Mouse (Mus musculus): ENCODE data around the gene Smarcad1. TPM values are rescaled to one million over a fixed set of nuclear protein-coding genes. Genes with fewer than 3 reads are reported as not detected.
"Not testable (repeated sequence)": the region's sequence is repeated elsewhere in the genome, so short reads cannot be mapped to it uniquely, and the experiment has no call there.

The Smarcad1 gene
- total RNA-seq (2022), result 10 to 100 TPM; 29.3 to 38.9 (median 33.6) TPM

DNA sequence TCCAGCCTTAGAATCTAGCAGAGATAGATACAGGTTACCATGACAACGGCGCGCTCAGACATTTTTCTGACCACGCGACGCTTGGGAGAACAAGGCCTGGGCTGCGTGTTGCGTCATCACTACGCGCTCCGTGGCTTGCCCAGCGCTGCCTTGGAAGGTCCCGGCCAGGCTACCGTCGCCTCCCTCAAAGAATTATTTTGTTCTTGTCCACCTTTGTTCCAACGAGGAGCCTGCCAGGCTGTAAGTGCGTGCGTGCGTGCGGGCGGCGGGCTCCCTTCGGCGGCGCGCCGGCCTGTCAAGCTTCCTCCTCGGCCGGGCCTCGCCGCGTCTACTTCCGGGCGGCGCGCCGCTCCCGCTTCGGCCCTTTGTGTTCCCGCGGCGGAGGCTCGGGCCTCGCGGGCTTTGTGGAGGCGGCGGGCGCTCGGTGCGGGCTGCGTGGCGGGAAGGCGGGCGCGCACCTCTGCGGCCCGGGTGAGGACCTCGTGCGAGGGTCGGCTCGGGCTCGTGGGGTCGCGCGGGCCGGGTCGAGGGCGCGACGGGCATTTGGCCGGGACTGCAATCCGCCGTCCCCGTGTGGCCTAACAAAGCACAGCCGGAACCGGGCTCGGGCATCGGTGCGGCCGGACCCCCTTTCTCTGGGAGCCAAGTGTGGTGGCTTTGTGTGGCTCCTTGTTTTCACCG lies at the start of gene Smarcad1:
TSS of gene Smarcad1 (plus strand) at position 93 of the 681 bp plus-strand sequence.
- peak; percentile 88 to 95 for DNase-seq (ENCODE audit: low spot score in 2 of 2)

DNA sequence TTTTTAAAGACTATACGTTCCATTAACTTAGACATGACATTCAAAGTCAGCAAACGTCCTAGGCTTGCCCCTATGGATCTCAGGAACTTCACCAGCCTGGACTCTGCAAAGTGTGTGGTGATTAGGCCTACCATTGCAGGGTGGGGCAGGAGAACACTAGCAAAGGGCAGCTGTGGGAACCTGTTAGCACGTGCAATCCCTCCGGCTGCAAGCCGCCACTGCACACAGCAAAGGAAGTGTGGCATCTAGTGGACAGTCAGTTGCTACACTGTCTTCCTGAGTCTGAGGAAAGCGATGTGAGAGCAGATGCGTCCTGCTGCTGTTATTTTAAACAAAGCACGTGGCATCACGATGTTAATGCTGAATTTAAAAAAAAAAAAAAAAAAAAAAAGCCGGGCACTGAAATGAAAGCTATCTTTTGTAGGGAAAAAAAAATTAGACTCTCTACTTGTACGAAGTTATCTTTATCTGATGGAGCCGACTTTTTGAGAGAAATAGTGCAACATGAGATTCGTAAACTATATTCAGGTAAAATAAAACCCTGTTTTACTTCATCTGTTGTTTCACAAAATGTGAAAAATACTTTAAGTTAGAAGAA lies 45.5 kb upstream of the Smarcad1 start:
- DNase-seq (ENCODE audit: low spot score in 2 of 2), result peak in 1 of 2 experiments; percentile 1

DNA sequence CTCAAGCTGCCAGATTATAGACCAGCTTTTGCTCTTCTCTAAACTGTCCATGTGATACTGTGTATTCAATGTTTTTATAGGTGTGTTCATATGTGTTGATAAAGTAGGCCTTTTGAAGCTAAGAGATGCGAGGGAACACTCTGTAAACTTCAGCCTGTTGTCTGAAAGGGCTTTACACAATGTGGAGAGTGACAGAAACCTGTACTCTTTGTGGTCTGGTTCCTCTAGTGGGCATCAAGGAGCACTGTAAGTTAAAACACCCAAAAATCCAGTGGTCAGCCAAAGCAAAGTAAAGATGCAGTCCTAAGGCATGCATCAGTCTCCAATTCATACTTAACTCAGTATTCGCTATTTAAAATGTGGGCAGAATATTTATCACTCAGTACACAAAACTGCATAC lies 44.6 kb upstream of the Smarcad1 start:
- no peak for DNase-seq (ENCODE audit: low spot score in 2 of 2)

DNA sequence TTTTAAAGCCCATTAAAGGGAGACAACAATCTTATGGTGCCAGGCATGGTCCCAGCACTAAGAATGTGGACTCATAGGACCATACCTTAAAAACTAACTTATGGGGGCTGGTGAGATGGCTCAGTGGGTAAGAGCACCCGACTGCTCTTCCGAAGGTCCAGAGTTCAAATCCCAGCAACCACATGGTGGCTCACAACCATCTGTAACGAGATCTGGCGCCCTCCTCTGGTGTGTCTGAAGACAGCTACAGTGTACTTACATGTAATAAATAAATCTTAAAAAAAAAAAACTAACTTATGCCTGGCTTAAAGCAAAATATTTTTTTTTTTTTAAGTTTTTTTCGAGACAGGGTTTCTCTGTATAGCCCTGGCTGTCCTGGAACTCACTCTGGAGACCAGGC lies 41.6 kb upstream of the Smarcad1 start:
- DNase-seq (ENCODE audit: low spot score in 2 of 2), result not testable (repeated sequence)

DNA sequence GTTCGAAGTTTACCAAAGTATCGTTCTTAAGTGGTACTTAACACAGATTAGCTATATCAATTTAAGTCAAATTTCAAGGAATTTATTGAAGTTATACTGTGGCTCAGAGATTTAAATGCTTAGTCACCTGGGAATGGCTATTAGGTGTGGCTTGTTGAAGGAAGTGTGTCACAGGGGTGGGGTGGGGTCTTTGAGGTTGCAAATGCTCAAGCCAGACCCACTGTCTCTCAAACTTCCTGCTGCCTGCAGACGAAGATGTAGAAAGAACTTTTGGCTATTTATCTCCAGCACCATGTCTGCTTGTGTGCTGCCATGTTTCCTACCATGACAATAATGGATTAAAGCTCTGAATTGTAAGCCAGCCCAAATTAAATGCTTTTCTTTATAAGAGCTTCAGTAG lies 40.2 kb upstream of the Smarcad1 start:
- DNase-seq (ENCODE audit: low spot score in 2 of 2), result no peak

DNA sequence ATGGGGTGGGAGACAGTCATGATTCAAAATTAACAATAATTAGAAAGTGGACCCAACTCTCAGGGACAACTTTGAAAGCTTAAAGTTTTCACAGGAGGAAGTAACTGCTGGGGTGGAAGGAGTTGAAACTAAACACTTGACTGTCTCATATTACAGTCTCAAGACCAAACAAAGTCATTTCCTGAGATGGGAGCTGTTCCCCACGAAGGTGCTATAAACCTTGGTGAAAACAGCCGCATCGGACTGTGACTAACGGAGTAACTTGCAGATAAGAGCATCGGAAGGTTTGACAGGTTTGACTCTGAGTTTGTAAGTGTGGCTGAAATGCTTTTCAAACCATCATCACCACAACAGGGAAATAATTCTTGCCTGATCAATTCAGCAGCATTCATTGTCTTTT lies 33.5 kb upstream of the Smarcad1 start:
- no peak for DNase-seq (ENCODE audit: low spot score in 2 of 2)

DNA sequence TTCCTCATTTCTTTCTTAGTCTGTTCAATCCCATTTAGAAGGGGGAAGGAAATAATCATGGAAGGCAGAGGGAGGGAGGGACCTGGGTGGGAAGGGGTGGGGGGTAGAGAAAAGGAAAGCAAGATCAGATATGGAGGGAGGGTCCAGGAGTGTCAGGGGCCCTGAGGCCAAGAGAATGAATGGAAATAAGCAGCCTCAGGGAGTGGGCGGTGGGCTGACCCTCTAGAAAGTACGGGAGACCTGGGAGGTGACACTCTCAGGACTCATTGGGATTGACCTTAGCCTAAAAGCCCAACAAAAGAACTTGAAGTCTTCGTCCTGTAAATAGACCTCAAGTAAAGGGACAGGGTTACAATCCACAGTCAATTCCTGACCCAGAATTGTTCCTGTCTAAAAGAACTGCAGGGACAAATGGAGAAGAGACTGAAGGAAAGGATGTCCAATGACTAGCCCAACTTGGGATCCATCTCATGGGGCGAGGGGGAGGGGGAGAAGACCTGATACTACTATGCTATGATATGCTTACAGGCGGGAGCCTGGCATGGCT lies 30.9 kb upstream of the Smarcad1 start:
- no peak for DNase-seq (ENCODE audit: low spot score in 2 of 2)

DNA sequence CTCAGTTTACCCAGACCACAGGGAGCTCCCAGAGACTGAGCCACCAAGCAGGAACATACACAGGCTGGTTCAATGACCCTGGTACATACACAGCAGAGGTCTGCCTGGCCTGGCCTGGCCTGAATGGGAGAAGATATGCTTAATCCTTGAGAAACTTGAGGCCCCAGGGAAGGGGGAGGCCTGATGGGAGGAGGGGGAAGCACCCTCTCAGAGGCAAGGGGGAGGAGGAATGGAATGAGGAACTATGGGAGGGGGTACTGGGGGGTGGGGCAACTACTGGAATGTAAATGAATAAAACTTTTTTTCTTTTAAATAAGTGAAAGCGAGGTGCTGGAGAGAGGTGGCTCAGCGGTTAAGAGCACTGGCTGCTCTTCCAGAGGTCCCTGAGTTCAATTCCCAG lies 30.2 kb upstream of the Smarcad1 start:
- no peak for DNase-seq (ENCODE audit: low spot score in 2 of 2)

DNA sequence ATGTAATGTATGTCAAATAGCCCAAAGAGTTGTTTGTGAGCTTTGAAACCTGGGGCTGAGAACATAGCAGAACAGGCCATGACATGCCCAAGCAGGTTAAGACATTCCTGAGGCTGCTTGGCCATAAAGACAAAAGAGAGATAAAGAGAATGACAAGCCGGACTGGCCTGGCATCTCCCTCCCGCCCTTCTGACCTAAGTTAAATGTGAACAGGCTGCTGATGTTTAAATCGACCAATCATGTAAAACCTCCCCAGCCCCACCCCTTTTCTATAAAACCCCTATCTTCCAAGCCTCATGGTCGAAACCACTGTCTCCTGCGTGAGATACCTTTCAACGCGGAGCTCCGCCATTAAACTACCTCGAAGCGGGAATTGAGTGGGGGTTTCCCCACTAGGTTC lies 24.8 kb upstream of the Smarcad1 start:
- no peak for DNase-seq (ENCODE audit: low spot score in 2 of 2)

DNA sequence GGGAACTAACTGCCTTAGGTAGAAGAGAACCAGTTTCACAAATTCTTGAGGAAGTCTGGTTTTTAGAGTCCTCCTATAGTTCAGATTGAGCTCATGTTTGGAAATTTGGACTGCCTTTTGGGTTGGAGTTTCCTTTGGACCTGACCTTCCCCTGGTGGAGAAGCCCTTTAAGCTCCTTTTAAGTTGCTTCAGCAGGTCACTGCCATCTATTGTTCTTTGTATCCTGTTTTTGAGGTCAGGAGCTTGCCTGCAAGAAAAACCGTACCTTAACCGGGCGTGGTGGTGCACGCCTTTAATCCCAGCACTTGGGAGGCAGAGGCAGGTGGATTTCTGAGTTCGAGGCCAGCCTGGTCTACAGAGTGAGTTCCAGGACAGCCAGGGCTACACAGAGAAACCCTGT lies 23.4 kb upstream of the Smarcad1 start:
- not testable (repeated sequence) for DNase-seq (ENCODE audit: low spot score in 2 of 2)

DNA sequence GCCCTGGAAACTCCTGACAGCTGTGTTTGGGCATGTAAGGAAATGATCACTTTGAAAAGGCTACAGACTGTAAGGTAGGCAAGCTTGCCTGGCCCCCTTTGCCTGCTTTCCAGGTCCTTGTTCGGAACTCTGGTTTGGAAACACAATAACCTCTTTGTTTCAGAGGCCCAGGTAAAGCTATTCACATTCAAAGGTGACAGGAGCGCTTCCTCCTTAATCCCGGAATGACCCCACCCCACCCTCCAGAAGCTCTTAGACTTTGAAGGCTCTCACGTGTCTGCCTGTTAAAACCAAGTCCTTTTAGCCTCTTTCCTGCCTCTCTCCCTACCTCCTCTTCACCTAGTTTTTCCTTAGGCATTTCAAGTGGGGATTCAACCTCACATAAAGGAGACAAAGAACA lies 20.5 kb upstream of the Smarcad1 start:
- no peak for DNase-seq (ENCODE audit: low spot score in 2 of 2)

DNA sequence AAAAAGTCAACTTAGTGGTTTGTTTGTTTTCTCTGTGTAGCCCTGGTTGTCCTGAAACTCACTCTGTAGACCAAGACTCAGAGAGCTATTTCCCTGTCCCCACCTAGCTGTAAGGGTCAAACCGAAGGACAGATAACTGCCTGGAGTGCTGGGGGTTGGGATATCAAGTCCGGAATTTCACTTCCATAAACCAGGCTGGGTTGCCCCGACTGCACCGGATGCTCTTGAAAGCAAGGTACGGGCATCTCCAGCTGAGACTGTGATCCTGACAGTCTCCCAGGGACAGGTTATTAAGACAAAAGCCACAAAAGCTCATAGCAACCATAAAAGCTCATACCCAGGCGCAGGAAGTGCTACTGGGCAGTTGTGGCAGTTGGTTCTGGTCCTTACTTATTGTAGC lies 19.3 kb upstream of the Smarcad1 start:
- no peak for DNase-seq (ENCODE audit: low spot score in 2 of 2)

DNA sequence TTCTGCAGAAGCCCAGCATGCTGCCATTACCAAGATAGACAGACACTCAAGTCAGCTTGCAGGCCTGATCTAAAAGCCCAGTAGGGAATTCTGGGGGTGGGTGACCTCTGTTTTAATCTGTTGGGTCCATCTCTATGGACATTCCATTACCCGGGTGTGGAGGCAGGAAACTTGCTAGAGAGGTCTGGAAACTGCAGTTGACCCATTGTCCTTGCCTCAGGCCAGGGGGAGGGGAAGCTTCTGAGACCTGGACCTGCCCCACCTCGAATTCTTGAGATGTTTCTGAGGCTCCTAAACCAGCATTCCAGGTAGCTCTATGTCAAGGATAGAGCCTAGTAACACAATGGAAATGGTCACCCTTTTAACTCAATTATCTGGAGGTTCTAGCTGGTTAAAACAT lies 17.7 kb upstream of the Smarcad1 start:
- no peak for DNase-seq (ENCODE audit: low spot score in 2 of 2)

DNA sequence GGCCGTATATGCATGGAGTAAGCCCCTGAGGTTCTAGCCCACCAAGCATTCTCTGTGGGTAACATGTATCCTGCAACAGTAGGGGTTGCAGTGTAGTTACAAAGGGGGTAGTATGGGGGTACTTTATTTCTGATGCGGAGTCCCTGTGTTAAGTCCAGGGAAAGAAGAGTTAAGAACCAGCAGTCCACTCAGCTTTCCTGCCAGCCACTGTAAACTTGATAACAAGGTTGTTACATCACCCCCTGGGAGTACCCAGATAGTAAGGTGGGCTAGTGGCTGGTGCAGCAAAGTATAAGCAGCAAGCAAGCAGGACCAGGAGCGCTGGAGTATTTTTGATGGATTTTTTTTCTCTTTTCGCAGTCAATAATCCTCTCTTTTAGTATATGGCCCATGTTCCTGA lies 17.3 kb upstream of the Smarcad1 start:
- no peak for DNase-seq (ENCODE audit: low spot score in 2 of 2)

DNA sequence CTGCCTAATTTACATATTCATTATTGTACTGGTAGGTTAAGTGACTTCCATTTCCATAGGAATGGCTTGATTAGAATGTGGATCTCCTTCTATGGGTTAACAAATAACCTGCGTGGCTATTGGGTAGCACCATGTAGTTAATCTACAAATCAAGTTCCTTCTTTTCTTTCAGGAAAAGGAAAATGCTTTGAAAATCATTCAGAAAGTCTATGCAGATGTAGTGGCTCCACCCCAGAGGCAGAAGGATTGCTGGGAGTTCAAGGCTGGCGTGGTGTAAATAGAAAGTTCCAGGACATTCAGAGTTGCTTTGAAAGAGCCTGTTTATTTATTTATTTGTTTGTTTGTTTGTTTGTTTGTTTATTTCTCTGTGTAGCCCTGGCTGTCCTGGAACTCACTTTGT lies 7.7 kb upstream of the Smarcad1 start:
- DNase-seq (ENCODE audit: low spot score in 2 of 2), result no peak

DNA sequence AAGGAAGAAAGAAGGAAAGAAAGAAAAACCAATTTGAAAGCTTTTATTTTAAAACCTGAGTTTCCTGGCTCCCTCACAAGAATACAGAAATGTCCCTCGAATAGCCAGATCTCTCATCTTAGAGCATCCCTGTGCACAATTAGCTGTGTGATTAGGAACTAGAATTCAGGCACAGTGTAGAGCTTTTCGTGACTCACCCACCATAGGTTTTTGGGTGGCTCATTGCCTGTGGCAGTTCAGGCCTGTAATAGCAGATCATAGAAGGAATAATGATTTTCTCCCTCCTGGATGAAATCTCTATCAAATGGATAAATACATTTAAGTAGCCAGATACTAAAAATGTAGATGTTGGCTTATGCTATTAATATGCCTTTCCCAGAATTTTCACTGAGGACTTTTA lies 6.9 kb upstream of the Smarcad1 start:
- no peak for DNase-seq (ENCODE audit: low spot score in 2 of 2)

DNA sequence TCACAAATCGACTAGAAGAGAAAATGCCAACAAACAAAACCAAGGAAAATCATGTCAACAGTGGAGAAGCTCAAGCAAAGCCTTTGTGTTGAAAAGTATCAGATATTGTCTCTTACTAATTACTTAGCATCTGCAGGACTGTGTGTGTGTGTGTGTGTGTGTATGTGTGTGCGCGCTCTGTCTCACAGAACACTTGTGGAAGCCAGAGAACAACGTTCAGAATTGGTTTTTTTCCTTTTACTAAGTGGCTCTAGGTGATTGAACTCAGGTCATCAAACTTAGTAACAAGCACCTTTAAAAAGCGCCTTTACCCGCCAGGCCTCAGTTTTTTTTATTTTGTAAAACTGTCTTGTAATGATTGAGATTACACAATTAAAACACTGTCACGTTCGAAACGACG lies 451 bp upstream of the Smarcad1 start:
- no peak for DNase-seq (ENCODE audit: low spot score in 2 of 2)

DNA sequence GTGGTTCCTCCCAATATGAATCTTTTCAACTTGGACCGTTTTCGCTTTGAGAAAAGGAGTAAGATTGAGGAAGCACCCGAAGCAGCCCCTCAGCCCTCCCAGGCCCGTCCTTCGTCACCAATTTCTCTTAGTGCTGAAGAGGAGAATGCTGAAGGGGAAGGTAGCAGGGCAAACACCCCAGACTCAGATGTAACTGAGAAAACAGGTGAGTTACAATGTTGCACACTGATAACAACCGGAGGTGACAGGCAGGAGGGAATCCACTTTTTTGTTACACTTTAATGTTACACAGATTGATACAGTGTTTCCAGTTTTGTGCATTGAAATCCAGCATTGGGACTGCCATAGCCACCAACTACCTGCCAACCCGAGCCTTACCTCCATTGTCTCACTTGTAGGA lies 858 bp downstream of the Smarcad1 start:
- DNase-seq (ENCODE audit: low spot score in 2 of 2), result no peak

DNA sequence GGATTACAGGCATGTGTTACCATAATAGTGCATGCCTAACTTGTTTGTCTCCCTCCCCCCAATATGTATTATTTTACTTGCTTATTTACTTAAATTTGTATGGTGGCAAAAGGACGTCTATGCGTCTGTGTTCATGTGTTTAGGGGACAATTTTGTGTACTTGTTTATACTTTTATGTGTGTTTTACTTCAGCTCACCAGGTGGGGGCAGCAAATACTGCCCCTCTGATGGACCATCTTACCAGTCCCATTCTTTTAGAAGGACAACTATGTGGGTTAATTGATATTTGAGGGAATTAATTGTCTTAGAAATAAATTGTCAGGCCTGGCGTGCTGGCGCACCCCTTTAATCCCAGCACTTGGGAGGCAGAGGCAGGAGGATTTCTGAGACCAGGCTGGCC lies 6.7 kb downstream of the Smarcad1 start:
- DNase-seq (ENCODE audit: low spot score in 2 of 2), result no peak

DNA sequence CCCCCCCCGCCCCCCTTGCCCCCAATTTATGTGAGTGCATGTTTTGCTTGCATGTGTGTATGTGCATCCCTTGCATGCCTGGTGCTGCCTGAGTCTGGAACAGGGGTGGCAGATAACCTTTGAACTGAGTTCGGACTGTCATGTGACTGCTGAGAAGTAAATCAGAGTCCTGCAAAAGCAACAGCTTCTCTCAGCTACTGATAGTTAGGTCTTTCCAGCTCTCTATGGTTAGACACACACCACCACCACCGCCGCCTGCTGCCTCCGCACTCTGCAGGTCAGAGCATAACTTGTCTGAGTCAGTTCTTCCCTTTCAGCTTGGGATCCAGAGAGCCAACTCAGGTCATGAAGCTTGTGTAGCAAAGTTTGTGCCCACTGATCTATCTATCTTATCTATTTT lies 14.2 kb downstream of the Smarcad1 start:
- DNase-seq (ENCODE audit: low spot score in 2 of 2), result no peak

DNA sequence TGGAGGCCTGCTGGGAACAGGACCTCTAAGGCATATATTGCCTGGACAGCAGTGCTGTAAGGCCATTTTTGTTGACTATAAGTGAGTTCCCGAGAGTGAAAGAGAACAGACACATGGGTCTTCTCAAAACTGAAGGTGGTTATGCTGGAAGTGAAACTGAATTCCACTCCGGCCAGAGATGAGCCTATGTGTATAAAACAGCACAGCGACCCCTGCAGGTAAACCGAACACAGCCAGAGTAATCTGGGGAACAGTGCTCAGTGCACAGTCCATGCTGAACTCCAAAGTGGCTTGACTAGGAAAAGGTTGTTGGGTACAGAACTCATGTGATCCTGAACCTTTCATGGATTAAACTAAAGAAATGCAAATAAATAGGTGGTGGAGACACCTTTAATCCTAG lies 14.8 kb downstream of the Smarcad1 start:
- not testable (repeated sequence) for DNase-seq (ENCODE audit: low spot score in 2 of 2)

DNA sequence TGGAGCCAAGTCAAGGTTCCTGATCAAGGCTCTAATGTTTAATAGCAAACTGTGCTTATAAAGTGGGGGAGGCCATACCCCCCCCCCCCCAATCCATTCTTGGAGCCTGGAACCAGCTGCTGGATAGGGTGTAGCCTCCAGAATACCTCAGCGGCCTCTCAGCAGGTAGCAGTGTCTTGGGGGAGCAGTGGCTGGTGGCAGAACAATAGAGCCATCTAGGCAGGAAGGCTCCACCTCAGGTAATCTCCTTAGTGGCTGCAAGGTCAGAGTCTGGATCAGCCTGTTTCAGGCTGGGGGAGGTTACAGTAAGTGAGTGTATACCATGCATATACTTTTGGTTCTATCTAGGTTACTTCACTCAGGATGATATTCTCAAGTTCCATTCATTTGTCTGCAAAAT lies 18.7 kb downstream of the Smarcad1 start:
- no peak for DNase-seq (ENCODE audit: low spot score in 2 of 2)

DNA sequence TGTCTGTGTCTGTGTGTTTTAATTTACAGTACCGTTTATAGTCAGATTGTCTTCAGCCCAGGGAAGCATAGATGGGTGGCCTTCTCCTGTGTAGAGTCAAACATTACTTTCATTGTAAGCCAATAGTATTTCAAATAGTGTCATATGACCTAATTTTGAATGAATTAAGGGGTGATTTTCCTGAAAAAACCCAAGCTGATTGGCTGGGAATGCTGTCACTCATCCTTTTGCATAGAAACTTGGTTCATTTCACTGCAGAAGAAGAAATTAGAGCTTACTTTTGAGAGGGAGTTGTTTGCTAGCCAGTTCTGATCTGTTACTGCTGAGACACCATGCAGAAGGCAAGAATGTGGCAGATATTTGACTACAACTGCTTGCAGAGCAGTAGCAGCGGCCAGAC lies 32.8 kb downstream of the Smarcad1 start:
- DNase-seq (ENCODE audit: low spot score in 2 of 2), result no peak

Measured in left cerebral cortex, adult 8-10 months (tissue).